Mouse (Mus musculus): ENCODE data around the gene Cd300ld3. TPM values are rescaled to one million over a fixed set of nuclear protein-coding genes. Genes with fewer than 3 reads are reported as not detected.

The Cd300ld3 gene
- 0.37 and 0.65 TPM in 2 replicates for polyA plus RNA-seq (2012; rRNA removed)
- not detected in 2 replicates for polyA plus RNA-seq (2014; fragmentation: Nextera tagmentation; extraction: Ambion mirVana)

DNA sequence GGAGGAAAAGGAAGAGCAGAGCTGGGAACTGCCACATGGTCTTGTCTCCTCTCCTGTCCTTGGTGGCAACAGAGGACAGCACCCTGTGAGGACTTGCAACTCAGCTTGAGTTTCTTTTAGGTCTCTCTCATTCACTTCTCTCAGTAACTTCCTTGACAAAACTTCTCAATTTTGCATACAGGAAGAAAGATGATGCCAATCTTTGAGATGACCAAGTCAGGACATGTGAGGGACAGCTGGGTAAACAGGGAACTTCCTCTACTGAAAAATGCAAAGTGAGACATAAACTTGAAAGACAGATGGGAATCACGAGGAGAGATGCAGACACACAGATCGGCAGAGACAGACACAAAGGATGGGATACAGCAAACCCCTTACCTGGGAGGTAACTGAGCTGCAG, at the start of gene Cd300ld3:
Cd300ld3 (minus strand) TSS at position 151 of the 400 bp plus-strand sequence.
- WGBS, result 84% methylated on average over 2 of the region's 2 CpGs
- H3K4me1 ChIP-seq (ENCODE audit: control insufficient read depth, insufficient read depth, low read length), result no peaks in the 10 kb centered on the region
- H3K9ac ChIP-seq (ENCODE audit: low read depth, low read length, severe bottlenecking), result no peak within 1 kb of the TSS
- H3K27ac ChIP-seq (replicated peaks; ENCODE audit: low read depth, low read length), result no peak within 1 kb of the TSS
- TF ChIP-seq POLR2A (IDR thresholded peaks at IDR 0.05; ENCODE audit: borderline replicate concordance, extremely low read depth, insufficient read depth, insufficient read length), result no peak
- no peaks in the 10 kb centered on the region for H3K9me3 ChIP-seq (ENCODE audit: control insufficient read depth, low read length)
- no peak for DNase-seq (ENCODE audit: low spot score)
- no peaks in the 10 kb centered on the region for H3K36me3 ChIP-seq (ENCODE audit: control insufficient read depth, insufficient read depth, low read length)
- no peaks in the 10 kb centered on the region for H3K27me3 ChIP-seq (ENCODE audit: control insufficient read depth, insufficient read depth, low read length)
- no peak for ATAC-seq (ENCODE audit: low FRiP score, low read depth)
- H3K4me3 ChIP-seq (replicated peaks; ENCODE audit: low read length), result no peak within 1 kb of the TSS
- no peak within 1 kb of the TSS for H3K4me2 ChIP-seq (replicated peaks; ENCODE audit: low read depth, low read length, severe bottlenecking)

DNA sequence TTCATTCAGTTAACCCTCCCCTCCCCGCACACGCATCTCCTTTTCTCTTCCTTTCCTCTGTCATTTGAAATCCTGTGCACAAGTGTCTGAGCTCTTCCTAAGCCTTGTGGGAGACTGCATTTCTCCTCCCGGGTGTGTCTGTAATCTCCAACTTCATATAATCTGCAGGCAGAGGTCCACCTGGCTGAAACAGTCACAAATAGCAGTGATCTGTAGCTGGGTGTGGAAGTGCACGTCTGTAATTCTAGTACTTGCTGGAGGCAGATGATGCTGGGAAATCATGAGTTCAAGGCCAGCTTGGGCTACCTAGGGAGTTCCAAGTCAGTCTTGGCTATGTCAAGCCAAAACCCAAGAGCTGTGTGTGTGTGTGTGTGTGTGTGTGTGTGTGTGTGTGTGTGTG, 43.9 kb upstream of the Cd300ld3 start:
- H3K4me2 ChIP-seq (replicated peaks; ENCODE audit: low read depth, low read length, severe bottlenecking), result no peak overlapping the region

DNA sequence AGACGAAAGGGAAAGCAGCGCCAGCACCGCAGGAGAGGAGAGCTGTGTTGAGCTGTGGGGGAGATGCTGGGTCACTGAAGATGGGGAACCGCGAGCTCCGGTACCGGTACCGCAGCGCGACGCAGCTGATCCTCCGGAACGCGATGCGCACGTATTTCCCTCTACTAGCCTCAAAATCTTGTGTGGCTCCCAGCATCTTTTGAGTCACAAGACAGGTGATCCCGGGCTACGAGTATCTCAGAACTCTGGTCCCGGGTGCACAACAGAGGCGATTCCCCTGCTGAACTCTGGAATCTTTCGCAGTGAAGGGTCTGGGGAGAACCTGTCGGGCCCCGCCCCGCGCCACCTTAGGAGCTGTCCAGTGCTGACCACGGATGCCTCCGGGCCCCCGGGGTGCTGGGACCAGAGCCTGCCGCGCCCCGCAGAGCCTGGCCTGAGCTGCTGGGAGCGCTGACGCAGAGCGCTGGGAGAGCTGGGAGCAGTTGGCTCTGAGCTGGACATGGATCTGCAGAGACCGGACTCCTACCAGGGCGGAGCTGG, 43.2 kb upstream of the Cd300ld3 start, which contains the start of gene Rab37:
Rab37 (plus strand) TSS at position 70 of the 540 bp plus-strand sequence.
- no peak within 1 kb of the TSS for H3K27ac ChIP-seq (replicated peaks; ENCODE audit: low read depth, low read length)
- ATAC-seq (ENCODE audit: low FRiP score, low read depth), result no peak
- no peak within 1 kb of the TSS for H3K9ac ChIP-seq (ENCODE audit: low read depth, low read length, severe bottlenecking)
- H3K27me3 ChIP-seq (ENCODE audit: control insufficient read depth, insufficient read depth, low read length), result peaks cover 19% of the 10 kb centered on the region
- no peaks in the 10 kb centered on the region for H3K36me3 ChIP-seq (ENCODE audit: control insufficient read depth, insufficient read depth, low read length)
- no peak for DNase-seq (ENCODE audit: low spot score)
- H3K4me3 ChIP-seq (replicated peaks; ENCODE audit: low read length), result no peak within 1 kb of the TSS
- 3% methylated on average over 36 of the region's 36 CpGs for WGBS
- no peak for TF ChIP-seq POLR2A (IDR thresholded peaks at IDR 0.05; ENCODE audit: borderline replicate concordance, extremely low read depth, insufficient read depth, insufficient read length)
- peaks cover 4% of the 10 kb centered on the region; the same call in 1 of the 2 replicates for H3K9me3 ChIP-seq (ENCODE audit: control insufficient read depth, low read length)
- H3K4me1 ChIP-seq (ENCODE audit: control insufficient read depth, insufficient read depth, low read length), result no peaks in the 10 kb centered on the region
- H3K4me2 ChIP-seq (replicated peaks; ENCODE audit: low read depth, low read length, severe bottlenecking), result no peak within 1 kb of the TSS; the same call in 1 of the 2 replicates

More for the DNA sequence above, 43.9 kb upstream of the Cd300ld3 start:
- Histone ChIP-seq H3K36me3 (ENCODE audit: control insufficient read depth, insufficient read depth, low read length) (no peaks in the 10 kb centered on the region), H3K4me1 (ENCODE audit: control insufficient read depth, insufficient read depth, low read length) (no peaks in the 10 kb centered on the region), H3K4me3 (replicated peaks; ENCODE audit: low read length) (no peak overlapping the region), H3K9me3 (ENCODE audit: control insufficient read depth, low read length) (peaks cover 4% of the 10 kb centered on the region; the same call in 1 of the 2 replicates), H3K27ac (replicated peaks; ENCODE audit: low read depth, low read length) (no peak overlapping the region), H3K27me3 (ENCODE audit: control insufficient read depth, insufficient read depth, low read length) (peaks cover 19% of the 10 kb centered on the region), H3K9ac (ENCODE audit: low read depth, low read length, severe bottlenecking) (no peak overlapping the region)
- no peak for TF ChIP-seq POLR2A (IDR thresholded peaks at IDR 0.05; ENCODE audit: borderline replicate concordance, extremely low read depth, insufficient read depth, insufficient read length)
- DNase-seq (ENCODE audit: low spot score), result no peak
- ATAC-seq (ENCODE audit: low FRiP score, low read depth), result no peak
- WGBS, result 26% methylated on average over 4 of the region's 4 CpGs

DNA sequence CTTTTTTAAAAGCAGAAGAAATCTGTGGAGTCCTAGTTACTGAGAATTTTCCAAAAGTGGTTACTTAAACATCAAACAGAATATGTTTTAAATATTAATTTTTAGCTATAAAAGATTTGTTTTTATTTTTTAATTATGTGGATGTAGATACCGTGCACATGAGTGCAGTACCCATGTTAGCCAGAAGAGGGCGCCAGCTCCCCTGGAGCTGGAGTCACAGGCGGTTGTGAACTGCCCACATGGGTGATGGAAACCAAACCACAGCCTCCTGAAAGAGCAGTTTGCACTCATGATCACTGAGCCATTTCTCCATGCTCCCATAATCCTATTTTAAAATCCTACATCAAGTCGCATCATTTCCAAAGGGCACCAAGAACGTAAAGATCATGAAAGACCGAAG, 41.6 kb upstream of the Cd300ld3 start:
- no peaks in the 10 kb centered on the region for H3K4me1 ChIP-seq (ENCODE audit: control insufficient read depth, insufficient read depth, low read length)
- H3K36me3 ChIP-seq (ENCODE audit: control insufficient read depth, insufficient read depth, low read length), result no peaks in the 10 kb centered on the region
- TF ChIP-seq POLR2A (IDR thresholded peaks at IDR 0.05; ENCODE audit: borderline replicate concordance, extremely low read depth, insufficient read depth, insufficient read length), result no peak
- DNase-seq (ENCODE audit: low spot score) (no peak), ATAC-seq (ENCODE audit: low FRiP score, low read depth) (no peak)
- no peak overlapping the region for H3K9ac ChIP-seq (ENCODE audit: low read depth, low read length, severe bottlenecking)
- H3K27me3 ChIP-seq (ENCODE audit: control insufficient read depth, insufficient read depth, low read length), result peaks cover 19% of the 10 kb centered on the region
- H3K4me3 ChIP-seq (replicated peaks; ENCODE audit: low read length), result no peak overlapping the region
- peaks cover 4% of the 10 kb centered on the region; the same call in 1 of the 2 replicates for H3K9me3 ChIP-seq (ENCODE audit: control insufficient read depth, low read length)
- 68% methylated on average over 6 of the region's 6 CpGs for WGBS
- no peak overlapping the region for H3K27ac ChIP-seq (replicated peaks; ENCODE audit: low read depth, low read length)
- no peak overlapping the region for H3K4me2 ChIP-seq (replicated peaks; ENCODE audit: low read depth, low read length, severe bottlenecking)

DNA sequence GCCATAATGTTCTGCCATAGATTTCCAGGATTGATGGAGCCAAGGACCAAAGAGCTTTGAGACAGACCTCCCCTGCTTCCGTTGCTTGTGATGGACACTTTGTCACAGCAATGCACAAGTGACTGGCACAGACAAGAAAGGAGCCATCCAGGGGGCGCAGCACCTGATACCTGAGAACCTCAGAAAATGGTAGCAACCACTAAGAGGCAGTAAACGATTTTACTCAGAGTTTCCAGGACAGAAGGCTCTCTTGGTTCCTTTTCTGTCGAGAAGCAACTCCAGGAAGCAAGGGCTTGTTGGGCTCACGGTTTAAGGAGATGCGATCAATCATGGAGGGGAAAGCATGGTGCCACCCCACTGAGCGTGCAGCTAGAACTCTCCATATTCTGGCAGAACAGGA, 38.0 kb upstream of the Cd300ld3 start:
- DNase-seq (ENCODE audit: low spot score) (no peak), ATAC-seq (ENCODE audit: low FRiP score, low read depth) (no peak)
- TF ChIP-seq POLR2A (IDR thresholded peaks at IDR 0.05; ENCODE audit: borderline replicate concordance, extremely low read depth, insufficient read depth, insufficient read length), result no peak
- no peak overlapping the region for H3K27ac ChIP-seq (replicated peaks; ENCODE audit: low read depth, low read length)
- H3K4me2 ChIP-seq (replicated peaks; ENCODE audit: low read depth, low read length, severe bottlenecking), result no peak overlapping the region
- H3K4me1 ChIP-seq (ENCODE audit: control insufficient read depth, insufficient read depth, low read length), result no peaks in the 10 kb centered on the region
- H3K27me3 ChIP-seq (ENCODE audit: control insufficient read depth, insufficient read depth, low read length), result peaks cover 19% of the 10 kb centered on the region
- H3K36me3 ChIP-seq (ENCODE audit: control insufficient read depth, insufficient read depth, low read length), result no peaks in the 10 kb centered on the region
- H3K9me3 ChIP-seq (ENCODE audit: control insufficient read depth, low read length), result no peaks in the 10 kb centered on the region
- H3K4me3 ChIP-seq (replicated peaks; ENCODE audit: low read length), result no peak overlapping the region
- 61% methylated on average over 7 of the region's 7 CpGs for WGBS
- no peak overlapping the region for H3K9ac ChIP-seq (ENCODE audit: low read depth, low read length, severe bottlenecking)

Measured in limb, embryonic 14.5 days (tissue).